Mouse (Mus musculus) kidney, postnatal 25 days (tissue): ENCODE data around the gene Aco1.

Source experiments
- DNase-seq, 2 experiments: peaks; one replicate each; pipeline ENCODE4 v3.0.0; 2021; ENCODE audit warnings: mixed read lengths in 2 of 2

Gene Aco1

DNA sequence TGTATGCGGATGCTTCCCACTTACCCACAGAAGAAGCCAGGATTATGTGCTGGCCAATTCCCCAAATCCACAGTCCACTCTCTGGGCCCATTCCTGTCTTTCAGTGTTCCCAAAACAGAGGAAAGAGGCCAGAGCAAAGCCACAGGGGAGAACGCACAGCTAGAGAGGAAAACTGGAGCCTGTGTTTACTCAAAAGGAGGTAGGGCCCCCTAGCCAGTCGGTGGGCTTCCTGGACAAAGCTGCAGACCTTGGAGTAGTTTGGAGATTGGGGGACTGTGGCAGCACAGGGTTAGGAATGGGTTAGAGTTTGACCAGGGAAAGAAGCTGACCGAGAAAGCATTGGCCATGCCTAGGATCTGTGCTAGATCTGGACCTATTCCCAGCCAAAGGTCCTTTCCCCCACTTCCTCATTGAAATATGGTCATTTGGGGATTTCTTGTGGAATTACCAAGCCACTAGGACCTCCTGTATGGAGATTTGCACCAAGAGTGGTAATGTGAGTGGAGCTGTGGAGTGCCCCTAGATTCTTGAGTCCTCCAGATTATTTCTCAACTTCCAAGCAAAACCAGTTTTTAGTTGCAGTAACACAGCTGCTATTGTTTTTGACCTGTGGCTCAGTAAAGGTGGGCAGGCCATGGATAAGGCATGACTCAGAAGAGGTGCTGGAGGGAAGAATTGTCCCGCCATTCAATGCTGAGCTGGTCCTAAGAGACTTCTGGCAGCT, 14.8 kb downstream of the Aco1 start:
- no peak for DNase-seq

DNA sequence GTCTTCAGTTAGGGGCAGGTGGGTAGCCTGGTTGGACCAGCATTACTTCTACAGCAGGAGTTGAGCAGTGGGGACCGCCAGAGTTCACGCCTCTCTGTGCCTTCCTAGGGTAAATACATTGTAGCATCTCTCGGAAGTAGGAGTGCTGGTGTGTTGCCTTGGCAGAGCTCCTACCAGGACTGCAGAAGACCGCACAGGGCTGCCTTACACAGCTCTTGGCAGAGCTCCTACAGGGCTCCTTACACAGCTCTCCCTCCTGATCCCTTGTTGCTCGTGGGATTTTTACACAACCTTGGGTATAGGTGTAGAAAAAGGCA, 15.3 kb downstream of the Aco1 start:
- no peak for DNase-seq

DNA sequence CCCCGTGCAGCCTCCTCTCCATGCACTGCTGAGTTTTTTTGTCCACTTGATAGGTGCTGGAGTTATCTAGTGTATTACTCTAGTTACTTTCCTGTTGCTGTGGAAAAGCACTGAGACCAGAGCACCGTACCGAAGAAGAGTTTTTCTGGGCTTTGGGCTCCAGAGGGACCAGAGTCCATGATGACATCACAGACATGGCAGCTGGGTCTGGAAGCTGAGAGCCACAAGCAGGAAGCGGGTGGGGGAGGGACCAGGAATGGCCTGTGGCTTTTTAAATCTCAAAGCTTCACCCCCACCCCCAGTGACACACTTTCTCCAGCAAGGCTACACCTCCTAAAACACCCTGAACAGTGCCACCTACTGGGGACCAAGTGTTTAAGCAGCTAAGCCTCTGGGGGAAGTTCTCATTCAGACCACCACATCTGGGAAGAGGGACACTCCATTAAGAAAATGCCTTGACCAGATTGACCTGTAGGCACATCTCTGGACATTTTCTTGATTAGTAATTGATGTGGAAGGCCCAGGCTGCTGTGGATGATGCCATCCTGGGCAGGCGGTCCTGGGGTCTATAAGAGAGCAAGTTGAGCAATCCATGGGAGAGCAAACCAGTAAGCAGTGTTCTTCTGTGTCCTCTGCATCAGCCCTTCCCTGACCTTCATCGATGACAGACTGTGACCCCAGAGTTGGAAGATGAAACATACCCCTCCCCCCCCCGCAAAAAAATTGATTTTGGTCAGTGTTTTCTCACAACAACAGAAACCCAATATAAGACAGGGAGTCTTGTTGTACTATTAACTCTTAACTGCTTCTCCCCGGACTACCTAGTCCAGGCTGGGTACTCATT, 17.9 kb downstream of the Aco1 start:
- no peak for DNase-seq

DNA sequence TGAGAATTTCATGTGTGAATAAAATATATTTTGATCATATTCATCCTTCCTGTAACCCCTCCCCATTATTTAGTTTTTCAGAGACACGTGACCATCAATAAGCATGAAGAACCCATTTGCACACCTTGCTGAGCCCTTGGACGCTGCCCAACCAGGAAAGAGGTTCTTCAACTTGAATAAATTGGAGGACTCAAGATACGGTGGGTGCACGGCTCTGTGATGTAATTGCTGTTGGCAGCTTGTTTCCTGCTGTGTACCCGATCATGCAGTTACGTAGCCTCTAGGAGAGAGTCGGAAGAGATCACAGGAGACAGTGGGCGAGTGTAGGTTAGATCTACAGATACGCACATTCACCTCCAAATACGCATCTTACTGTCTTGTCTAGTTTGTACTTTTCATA, 20.8 kb downstream of the Aco1 start:
- no peak for DNase-seq

DNA sequence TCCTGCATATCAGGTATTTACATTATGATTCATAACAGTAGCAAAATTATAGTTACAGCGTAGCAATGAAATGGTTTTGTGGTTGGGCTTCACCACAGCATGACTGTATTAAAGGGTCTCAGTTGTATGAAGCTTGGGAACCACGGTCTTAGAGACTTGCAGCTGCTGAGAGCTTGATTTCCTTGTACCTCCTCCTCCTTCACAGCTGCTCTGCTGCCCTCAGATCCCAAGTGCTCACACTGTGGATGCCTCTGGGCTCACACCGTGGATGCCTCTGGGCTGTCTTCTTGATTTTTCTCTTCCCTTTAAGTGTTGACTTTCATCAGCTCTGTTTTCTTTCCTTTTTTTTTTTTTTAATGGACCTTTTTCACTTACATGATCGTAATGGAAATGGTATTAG, 28.6 kb downstream of the Aco1 start:
- no peak for DNase-seq

DNA sequence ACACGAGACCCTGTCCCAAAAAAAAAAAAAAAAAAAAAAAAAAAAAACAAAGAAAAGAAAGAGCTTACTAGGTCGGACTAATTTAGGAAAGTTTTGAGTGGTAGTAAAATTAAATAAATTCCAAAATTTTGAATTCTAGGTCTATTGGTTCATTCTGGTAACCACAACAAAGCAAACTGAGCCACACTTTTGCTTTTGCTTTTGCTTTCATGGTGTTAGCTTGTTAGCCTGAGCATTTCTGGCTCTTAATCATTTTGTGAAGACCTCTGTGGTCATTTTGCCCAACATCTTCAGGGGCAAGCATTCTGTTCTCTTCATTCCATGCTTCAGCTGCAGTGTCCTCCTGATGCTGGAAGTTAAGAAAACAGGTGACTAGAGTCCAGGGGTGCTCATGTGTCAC, 29.5 kb downstream of the Aco1 start:
- no peak for DNase-seq

DNA sequence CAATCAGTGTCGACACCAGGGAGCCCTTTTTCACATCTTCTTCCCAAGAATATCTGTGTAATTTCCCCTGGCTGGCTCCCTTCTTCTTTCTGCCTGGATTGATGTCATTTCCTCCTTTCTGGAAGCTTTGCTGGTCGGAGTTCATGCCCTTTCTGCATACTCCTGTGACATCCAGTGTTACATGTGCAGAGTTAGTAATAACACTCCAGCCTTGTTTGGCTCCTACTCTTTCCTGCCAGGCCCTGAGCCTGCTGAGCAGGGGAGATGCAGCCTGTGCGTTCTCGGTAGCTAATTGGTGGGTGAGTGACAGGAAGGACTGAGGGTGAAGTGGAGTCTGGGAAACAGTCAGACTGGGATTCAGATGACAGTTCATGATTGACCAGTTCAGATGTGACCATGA, 31.4 kb downstream of the Aco1 start:
- no peak for DNase-seq

DNA sequence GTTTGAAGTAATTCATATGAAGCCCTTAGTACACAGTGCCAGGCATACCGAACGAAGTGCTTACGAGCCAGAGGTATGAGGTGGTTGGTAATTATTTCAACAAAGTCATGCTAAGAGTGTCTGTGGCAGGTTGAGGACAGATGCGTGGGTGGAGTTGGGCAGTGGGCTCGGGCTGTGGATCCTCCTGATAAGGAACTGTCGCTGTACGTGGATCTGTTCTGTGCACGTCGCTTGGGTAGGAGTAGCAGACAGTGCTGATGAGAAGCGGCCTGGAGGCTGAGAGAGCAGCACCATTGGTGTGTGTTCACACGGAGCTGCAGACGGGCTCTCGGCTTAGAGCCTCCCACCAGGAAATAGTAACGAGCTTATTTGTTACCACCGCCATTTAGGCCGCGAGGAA, 35.7 kb downstream of the Aco1 start:
- DNase-seq: no peak

DNA sequence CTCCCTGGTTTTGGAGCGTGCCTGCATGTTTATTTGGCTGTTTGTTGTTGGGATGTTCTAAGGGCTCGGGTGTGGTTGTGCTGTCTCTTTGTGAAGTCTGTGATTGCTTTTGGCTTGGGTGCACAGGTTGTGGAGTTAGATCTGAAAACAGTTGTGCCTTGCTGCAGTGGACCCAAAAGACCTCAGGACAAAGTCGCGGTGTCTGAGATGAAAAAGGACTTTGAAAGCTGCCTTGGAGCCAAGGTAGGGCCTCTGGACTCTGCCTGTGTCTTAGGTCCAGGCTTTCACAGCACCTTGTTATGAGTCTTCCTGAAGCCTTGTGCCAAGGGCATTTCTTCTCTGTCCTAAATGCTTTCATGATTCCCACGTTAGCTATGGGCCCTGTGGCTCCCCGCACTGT, 37.2 kb downstream of the Aco1 start:
- peak; percentile 64 to 85 for DNase-seq

DNA sequence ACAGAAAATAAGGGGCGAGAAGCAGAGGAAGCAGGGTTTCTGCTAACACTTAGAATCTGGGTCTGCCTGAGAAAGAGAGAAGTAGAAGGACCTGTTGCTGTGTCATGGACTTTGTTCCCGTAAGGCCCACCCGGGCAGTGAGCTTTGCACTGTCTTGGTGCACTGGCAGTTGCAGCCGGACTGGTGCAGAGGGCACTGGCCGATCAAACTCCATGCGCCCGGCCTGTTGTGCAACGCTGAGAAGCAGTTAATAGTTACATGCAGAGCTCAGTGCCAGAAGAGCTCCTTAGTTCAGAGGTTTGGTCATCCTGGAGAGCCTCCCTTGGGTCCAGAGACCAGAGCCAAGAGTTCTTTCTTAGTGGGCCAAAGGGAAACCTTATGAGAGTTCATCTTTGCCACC, 38.8 kb downstream of the Aco1 start:
- peak; percentile 86 to 96 for DNase-seq

DNA sequence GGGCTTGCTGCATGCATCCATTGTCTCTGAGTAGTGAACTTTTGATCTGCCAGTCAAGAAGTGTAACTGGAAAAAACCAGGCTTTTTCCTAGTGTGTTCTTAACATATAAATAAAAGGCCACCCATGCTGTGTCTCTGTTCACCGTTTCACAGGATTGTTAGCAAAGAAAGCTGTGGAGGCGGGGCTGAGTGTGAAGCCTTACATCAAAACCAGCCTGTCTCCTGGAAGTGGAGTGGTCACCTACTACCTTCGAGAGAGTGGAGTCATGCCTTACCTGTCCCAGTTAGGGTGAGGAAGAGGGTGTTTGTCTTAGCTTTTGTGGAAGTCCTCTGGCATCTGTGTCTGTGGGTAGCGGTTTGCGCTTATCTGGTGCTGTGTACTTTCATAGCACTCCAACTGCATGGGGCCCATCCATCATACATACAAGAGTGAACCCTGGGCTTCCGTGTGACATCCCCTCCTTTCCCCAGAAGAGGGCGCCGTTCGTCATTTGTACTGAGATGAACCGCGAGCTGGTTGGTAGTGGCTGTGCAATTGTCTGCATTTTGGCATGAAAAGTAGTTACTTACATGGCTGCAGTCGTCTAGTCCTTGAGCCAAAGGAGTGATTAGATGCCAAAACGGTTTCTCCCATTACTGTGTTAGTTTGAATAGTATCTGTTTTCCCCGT, 39.9 kb downstream of the Aco1 start:
- peak; percentile 82 to 84 for DNase-seq

DNA sequence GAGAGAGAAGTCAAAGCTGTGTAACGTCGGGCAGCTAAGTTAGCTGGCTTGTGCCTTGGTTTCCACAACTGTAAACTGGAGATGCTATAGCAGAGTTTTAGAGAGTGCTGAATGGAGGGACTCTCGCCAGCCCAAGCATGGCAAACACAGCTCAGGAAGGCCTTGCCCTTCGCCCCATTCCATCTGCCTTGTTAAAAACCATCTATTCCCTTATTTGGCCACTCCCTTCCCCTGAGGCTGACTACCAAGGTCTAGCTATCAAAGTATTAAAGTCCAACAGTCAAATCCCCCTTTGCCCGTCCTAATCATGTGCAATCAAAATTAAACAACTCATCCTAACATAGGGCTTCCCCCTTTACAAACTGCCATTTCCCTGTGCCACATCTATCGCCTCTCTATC, 40.9 kb downstream of the Aco1 start:
- DNase-seq: peak; percentile 16 to 50

DNA sequence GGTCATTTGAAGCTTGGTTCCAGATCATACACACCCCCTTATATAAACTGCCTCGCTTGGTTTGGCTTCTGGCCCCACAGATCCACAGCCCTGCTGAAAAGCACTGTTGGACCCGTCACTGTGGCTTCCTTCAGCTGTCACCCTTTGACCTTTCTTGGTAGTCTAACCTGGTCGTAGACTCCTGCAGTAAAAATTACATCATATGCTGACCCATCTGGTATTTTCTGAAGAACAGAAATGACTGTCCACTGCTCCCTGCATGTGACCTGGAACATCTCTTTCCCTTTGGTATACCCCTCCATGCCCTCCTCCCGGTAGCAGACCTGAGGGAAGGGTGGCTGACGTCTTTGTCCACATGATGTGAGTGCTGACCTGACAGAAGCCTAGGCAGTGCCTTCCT, 41.6 kb downstream of the Aco1 start:
- DNase-seq: peak in 1 of 2 experiments; percentile 68

DNA sequence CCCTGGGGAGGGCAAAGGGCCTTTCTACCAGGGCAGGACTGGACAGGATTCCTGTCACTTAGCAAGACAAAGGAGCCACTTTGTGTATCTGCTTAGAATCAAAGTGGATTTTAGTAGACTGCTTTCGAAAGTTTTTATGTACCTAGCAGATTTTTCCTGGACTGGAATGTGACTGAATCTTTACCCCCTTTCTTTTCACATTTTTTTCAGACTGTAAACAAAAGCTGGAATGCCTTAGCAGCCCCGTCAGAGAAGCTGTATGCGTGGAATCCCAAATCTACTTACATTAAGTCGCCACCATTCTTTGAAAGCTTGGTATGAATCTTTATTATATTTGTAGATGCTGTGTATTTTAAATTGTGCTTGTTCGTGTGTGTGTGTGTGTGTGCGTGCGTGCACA, 45.1 kb downstream of the Aco1 start:
- no peak for DNase-seq

DNA sequence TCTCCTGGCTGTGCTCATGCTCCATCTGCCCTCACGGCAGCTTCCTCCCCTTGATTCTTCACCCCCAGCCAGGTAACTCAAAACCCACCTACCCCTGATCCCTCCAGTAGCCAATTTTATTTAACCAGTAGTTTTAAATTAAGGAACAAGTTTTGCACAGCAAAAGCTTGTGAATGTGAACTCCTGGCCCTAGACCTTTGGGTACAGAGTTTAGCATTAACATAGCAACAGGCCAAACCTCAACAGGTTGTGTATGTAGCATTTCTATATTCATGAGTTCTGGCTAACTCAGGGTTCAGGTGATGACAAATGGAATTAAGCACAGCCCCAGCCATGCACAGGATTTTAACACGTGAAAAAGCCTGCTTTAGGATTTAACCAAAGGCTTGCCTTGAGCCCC, 49.4 kb downstream of the Aco1 start:
- peak in 1 of 2 experiments; percentile 29 for DNase-seq

DNA sequence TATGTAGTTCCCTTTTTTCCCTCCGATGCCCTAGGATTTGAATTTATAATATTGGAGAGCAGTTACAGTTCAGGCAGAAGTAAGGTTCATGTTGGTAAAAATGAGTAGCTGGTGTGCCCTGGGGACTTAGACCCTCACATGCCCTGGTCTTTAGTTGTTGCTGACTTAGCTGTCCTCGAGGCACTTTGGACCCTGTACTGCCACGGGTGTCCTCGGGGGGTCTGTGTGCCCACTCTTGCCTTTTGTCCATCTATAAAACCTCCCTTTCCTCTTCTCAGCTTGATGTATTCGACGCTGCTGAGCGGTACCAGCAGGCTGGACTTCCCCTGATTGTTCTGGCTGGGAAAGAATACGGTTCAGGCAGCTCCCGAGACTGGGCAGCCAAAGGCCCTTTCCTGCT, 50.6 kb downstream of the Aco1 start:
- peak; percentile 36 to 68 for DNase-seq

DNA sequence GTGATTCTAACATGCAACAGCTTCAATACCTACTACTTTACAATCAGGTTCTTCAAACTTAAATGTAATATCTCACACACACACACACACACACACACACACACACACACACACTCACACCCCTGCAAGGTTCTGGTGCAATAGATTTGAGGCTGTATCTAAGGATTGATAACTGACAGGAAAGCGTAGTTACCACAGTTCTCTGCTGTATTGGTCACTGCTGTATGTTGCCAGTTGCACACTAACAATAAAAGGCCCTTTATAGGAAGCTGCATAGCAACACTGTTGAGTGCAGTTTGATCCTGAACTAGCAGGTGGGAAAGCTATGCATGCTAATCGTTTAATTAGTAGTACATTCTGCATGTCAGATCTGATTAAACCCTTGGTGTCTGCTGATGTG, 52.5 kb downstream of the Aco1 start:
- no peak for DNase-seq

DNA sequence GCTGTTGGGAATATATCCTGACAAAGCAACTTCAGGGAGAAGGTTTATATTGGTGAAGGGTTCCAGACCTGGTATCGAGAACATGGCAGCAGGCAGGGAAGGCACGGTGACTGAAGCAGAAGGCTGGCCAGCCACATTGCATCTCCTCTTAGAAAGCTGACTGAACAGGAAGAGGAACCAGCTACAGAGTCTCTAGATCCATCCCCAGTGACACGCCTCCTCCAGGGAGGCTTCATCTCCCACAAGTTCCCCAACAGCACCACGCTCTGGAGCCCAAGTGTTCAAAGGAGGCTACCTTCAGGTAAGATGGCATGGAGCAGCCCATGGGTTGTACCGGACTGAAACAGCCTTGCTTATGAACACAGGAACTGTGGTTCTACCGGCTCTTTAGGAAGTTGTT, 59.3 kb downstream of the Aco1 start:
- DNase-seq: no peak

DNA sequence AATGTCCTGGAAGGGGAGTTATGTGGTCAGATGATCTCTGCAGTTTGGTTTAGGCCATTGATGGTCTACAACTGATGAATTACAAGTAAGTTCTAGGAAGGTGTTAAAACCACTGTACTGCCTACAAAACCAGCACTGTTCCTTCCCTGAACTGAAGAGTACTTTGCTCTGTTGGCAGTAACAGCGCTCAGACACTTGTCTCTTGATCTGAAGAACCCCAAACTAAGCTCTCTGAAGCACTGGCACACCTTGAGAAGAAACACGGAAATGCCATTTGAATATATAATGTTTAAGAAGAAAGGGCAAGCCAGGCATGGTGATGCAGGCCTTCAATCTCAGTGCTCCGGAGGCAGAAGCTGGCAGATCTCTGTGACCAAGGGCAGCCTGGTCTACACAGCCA, 61.5 kb downstream of the Aco1 start:
- no peak for DNase-seq

DNA sequence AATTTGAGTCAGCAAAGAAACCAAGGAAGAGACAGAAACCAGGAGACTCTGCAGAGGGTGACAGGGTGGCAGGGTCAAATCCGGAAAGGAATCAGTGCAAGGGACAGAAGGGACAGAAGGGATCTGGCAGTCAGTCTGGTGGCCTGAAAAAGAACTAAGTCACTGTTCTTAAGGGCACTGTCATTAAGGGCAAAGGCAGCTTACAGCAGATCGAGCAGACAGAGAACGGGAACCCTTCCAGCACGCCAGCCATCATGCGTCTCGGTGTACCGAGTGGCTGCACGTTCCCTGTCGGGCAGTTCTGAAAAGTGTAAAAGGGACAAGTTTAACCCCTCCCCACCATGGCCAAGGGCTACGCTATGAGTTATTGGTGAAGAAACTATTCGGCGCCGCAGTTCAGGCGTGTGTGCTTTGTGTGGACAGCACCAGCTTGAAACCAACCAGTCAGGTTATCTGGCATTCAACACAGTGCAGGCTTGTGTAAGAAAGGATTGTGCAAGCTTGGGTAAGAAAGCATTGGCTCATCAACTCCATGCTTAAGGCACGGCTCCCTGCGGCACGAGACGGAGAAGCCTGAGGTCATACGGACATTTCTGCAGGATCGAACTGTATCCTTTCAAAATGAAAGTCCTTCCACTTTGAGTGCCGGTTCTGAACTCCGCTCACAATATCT, 62.5 kb downstream of the Aco1 start:
- no peak for DNase-seq

DNA sequence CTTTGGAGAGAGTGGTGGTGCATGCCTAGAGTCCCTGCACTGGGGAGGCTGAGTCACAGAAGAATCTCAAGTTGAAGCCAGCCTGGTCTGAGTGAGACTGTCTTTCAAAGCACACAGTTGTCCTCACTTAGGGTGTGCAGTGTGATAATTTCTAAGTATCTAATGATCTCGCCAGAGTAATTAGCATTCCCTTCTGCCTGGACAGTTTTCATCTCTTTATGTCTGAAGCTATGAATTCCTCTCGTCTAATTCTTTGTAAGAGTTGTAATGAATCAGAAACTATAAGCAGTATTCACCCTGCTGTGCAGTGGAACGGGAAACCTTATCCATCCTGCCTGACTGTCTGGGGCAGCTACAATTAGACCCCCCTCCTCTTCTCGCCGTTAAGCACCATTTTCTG, 64.8 kb downstream of the Aco1 start:
- no peak for DNase-seq

DNA sequence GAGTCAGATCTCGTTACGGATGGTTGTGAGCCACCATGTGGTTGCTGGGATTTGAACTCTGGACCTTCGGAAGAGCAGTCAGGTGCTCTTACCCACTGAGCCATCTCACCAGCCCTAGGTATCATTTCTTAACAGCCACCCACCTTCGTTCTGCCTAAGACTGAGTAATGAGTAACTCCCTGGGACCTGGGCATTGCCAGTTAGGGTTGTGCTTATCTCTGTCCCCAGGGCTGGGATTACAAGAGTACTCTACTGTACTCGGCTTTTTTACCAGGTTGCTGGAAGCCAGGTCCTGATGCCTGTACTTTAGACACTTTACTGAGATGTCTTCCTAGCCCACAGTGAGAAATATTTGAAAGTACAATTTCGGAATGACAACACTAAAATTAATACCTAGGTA, 69.3 kb downstream of the Aco1 start:
- DNase-seq: no peak

DNA sequence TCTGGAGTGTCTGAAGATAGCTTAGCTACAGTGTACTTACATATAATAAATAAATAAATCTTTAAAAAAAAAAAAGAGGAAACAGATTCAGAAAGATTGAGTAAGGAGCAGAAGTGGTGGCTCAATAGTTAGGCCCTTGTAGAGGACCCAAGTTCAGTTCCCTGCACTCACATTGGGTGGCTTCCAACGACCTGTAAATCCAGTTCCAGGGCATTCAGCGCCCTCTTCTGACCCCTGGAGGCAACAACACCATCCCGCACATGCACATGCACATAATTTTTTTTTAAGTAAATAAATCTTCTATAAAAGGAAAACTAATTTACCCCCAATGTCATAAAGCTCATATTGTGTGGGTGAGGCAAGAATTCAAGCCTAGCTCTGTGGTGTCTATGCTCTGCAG, 75.0 kb downstream of the Aco1 start:
- DNase-seq: no peak

DNA sequence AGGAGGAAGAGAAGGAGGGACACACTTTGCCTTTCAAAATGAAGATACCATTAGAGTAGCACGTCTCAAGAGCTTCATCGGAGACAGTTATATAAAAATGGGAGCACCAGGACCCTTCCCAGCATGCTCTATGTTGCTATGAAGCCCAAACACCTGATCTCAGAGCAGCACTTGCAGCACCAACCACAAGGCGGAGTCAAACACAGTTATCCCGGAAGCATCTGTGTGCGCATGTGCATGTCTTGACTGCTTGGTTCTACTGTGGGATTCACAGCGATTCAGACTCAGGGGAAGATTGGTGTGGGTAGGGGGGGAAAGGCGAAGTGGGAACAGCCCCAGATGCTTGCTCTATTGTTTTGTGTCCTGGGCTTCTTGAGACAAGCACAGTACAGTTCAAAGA, 75.5 kb downstream of the Aco1 start:
- peak; percentile 50 to 51 for DNase-seq
